Mouse (Mus musculus) mature B cell (primary cell): ENCODE measurements around the gene Alg5.
"Not testable (repeated sequence)": the region's sequence is repeated elsewhere in the genome, so short reads cannot be mapped to it uniquely, and the experiment has no call there.

Experiments
- in situ Hi-C: fragments of 300-500 bp; cut with MboI; formaldehyde crosslinking; loops from 2 replicates; pipeline ENCODE4 v1.14.3; 2019

Alg5 gene

GRCm38 (mm10) chr3:54735247-54736046, at the start of gene Alg5, which contains the start of gene Exosc8:
Gene Alg5, plus strand, starts transcription at chr3:54735539.
Gene Exosc8, minus strand, starts transcription at chr3:54735393.
- in situ Hi-C loops, result no loop called here

- in situ Hi-C loops, result loop anchor here (10.0 kb wide), 1 partner anchor 332 kb away; no protein-coding TSS in a partner anchor
Measured at GRCm38 (mm10) chr3:54687245-54687644, 48.1 kb upstream of the Alg5 start.

- in situ Hi-C loops, result loop anchor here (10.0 kb wide), 1 partner anchor 334 kb away; no protein-coding TSS in a partner anchor
Measured at GRCm38 (mm10) chr3:54689091-54689490, 46.2 kb upstream of the Alg5 start.

- in situ Hi-C loops, result no loop called here
Measured at GRCm38 (mm10) chr3:54692202-54693055, 42.9 kb upstream of the Alg5 start, which contains the start of gene Supt20. Gene Supt20, plus strand, starts transcription at chr3:54692807.

- in situ Hi-C loops, result no loop called here
Measured at GRCm38 (mm10) chr3:54693056-54693415, 42.3 kb upstream of the Alg5 start.

GRCm38 (mm10) chr3:54699759-54700301, 35.5 kb upstream of the Alg5 start:
- in situ Hi-C loops, result no loop called here

- in situ Hi-C loops, result not testable (repeated sequence)
Measured at GRCm38 (mm10) chr3:54704106-54704505, 31.2 kb upstream of the Alg5 start.

- in situ Hi-C loops, result no loop called here
Measured at GRCm38 (mm10) chr3:54708972-54709371, 26.4 kb upstream of the Alg5 start.

- in situ Hi-C loops, result no loop called here
Measured at GRCm38 (mm10) chr3:54714253-54714652, 21.1 kb upstream of the Alg5 start, which contains the start of gene Gm21958. Gene Gm21958, minus strand, starts transcription at chr3:54714353.

GRCm38 (mm10) chr3:54715461-54715860, 19.9 kb upstream of the Alg5 start:
- in situ Hi-C loops, result no loop called here

- in situ Hi-C loops, result no loop called here
Measured at GRCm38 (mm10) chr3:54717348-54717747, 18.0 kb upstream of the Alg5 start.

- in situ Hi-C loops, result no loop called here
Measured at GRCm38 (mm10) chr3:54718947-54719346, 16.4 kb upstream of the Alg5 start.

- in situ Hi-C loops, result no loop called here
Measured at GRCm38 (mm10) chr3:54723741-54724500, 11.4 kb upstream of the Alg5 start.

- in situ Hi-C loops, result no loop called here
Measured at GRCm38 (mm10) chr3:54725344-54725743, 10.0 kb upstream of the Alg5 start.

- in situ Hi-C loops, result no loop called here
Measured at GRCm38 (mm10) chr3:54727588-54727987, 7.8 kb upstream of the Alg5 start.

GRCm38 (mm10) chr3:54728100-54728499, 7.2 kb upstream of the Alg5 start:
- in situ Hi-C loops, result no loop called here

- in situ Hi-C loops, result no loop called here
Measured at GRCm38 (mm10) chr3:54731626-54732150, 3.7 kb upstream of the Alg5 start.

GRCm38 (mm10) chr3:54732371-54732770, 3.0 kb upstream of the Alg5 start:
- in situ Hi-C loops, result no loop called here

- in situ Hi-C loops, result no loop called here
Measured at GRCm38 (mm10) chr3:54734411-54735246, 710 bp upstream of the Alg5 start.
